Mouse (Mus musculus): ENCODE data around the gene Xlr4a. TPM values are rescaled to one million over a fixed set of nuclear protein-coding genes. Genes with fewer than 3 reads are reported as not detected.

Xlr4a gene
- polyA plus RNA-seq, 1 experiment from 2014 or later, result 0.39 TPM

- WGBS, result 85% methylated on average over 8 of the region's 8 CpGs
- Histone ChIP-seq H3K9me3 (replicated peaks) (no peaks in the 10 kb centered on the region), H3K4me3 (no peak overlapping the region), H3K27me3 (ENCODE audit: low read depth, poor library complexity, severe bottlenecking) (peaks cover 43% of the 10 kb centered on the region), H3K4me1 (no peaks in the 10 kb centered on the region), H3K36me3 (no peaks in the 10 kb centered on the region), H3K27ac (no peak overlapping the region)
- no peak for DNase-seq (ENCODE audit: low spot score)
Observed at GRCm38 (mm10) chrX:73038831-73039230, 43.4 kb downstream of the Xlr4a start.

- no peak within 1 kb of the TSS for H3K4me3 ChIP-seq
- no peaks in the 10 kb centered on the region for H3K4me1 ChIP-seq
- no peak for DNase-seq (ENCODE audit: low spot score)
- no peaks in the 10 kb centered on the region for H3K9me3 ChIP-seq (replicated peaks)
- H3K27me3 ChIP-seq (ENCODE audit: low read depth, poor library complexity, severe bottlenecking), result peaks cover 54% of the 10 kb centered on the region
- no peak within 1 kb of the TSS for H3K27ac ChIP-seq
- no peaks in the 10 kb centered on the region for H3K36me3 ChIP-seq
- WGBS, result 81% methylated on average over 1 of the region's 1 CpGs
Observed at GRCm38 (mm10) chrX:73037003-73037402, 45.3 kb downstream of the Xlr4a start, which contains the start of gene Pnma5. Gene Pnma5, minus strand, starts transcription at chrX:73037103.

Other genes starting within 250 kb of the Xlr4a start
- gene Cetn2, start 164.1 kb downstream of the Xlr4a start, polyA plus RNA-seq (2016; fragmentation: Nextera tagmentation; extraction: Ambion mirVana), result 74.9 and 80.1 TPM in 2 replicates
- gene Nsdhl, start 163.9 kb downstream of the Xlr4a start, polyA plus RNA-seq (2016; fragmentation: Nextera tagmentation; extraction: Ambion mirVana), result 29.2 and 32.1 TPM in 2 replicates
- gene Zfp185, start 95.1 kb downstream of the Xlr4a start, polyA plus RNA-seq (2016; fragmentation: Nextera tagmentation; extraction: Ambion mirVana), result 2.5 and 3.9 TPM in 2 replicates
- not detected in 2 replicates for gene Pnma5, start 45.4 kb downstream of the Xlr4a start, polyA plus RNA-seq (2016; fragmentation: Nextera tagmentation; extraction: Ambion mirVana)
- 0.10 and 0.11 TPM in 2 replicates for gene Pnma3, start 17.7 kb downstream of the Xlr4a start, polyA plus RNA-seq (2016; fragmentation: Nextera tagmentation; extraction: Ambion mirVana)
- gene Xlr3a, start 14.6 kb upstream of the Xlr4a start, polyA plus RNA-seq (2016; fragmentation: Nextera tagmentation; extraction: Ambion mirVana), result 2.1 and 2.5 TPM in 2 replicates
- not detected in 2 replicates for gene Gm14685, start 34.6 kb upstream of the Xlr4a start, polyA plus RNA-seq (2016; fragmentation: Nextera tagmentation; extraction: Ambion mirVana)
- not detected in 2 replicates for gene Xlr5b, start 66.3 kb upstream of the Xlr4a start, polyA plus RNA-seq (2016; fragmentation: Nextera tagmentation; extraction: Ambion mirVana)
- gene DXBay18, start 67.0 kb upstream of the Xlr4a start, polyA plus RNA-seq (2016; fragmentation: Nextera tagmentation; extraction: Ambion mirVana), result not detected in 2 replicates
- gene Spin2d, start 94.5 kb upstream of the Xlr4a start, polyA plus RNA-seq (2016; fragmentation: Nextera tagmentation; extraction: Ambion mirVana), result not detected in 2 replicates
- gene Xlr3b, start 109.7 kb upstream of the Xlr4a start, polyA plus RNA-seq (2016; fragmentation: Nextera tagmentation; extraction: Ambion mirVana), result 9.5 and 11.9 TPM in 2 replicates
- 0.18 and 1.0 TPM in 2 replicates for gene Xlr4b, start 131.9 kb upstream of the Xlr4a start, polyA plus RNA-seq (2016; fragmentation: Nextera tagmentation; extraction: Ambion mirVana)
- gene F8a, start 145.8 kb upstream of the Xlr4a start, polyA plus RNA-seq (2016; fragmentation: Nextera tagmentation; extraction: Ambion mirVana), result 6.4 and 8.2 TPM in 2 replicates
- 0.49 TPM in 1 of 2 replicates, not detected in the other for gene Xlr4c, start 160.7 kb upstream of the Xlr4a start, polyA plus RNA-seq (2016; fragmentation: Nextera tagmentation; extraction: Ambion mirVana)
- 0.16 and 0.26 TPM in 2 replicates for gene Xlr3c, start 182.9 kb upstream of the Xlr4a start, polyA plus RNA-seq (2016; fragmentation: Nextera tagmentation; extraction: Ambion mirVana)
- gene Xlr5a, start 210.5 kb upstream of the Xlr4a start, polyA plus RNA-seq (2016; fragmentation: Nextera tagmentation; extraction: Ambion mirVana), result not detected in 2 replicates
- gene Xlr5c, start 210.5 kb upstream of the Xlr4a start, polyA plus RNA-seq (2016; fragmentation: Nextera tagmentation; extraction: Ambion mirVana), result not detected in 2 replicates